Mouse (Mus musculus) kidney, postnatal 10 days (tissue): ENCODE measurements around the gene Tango6.
A peak's percentile ranks its signal among the peaks of the same experiment; 100 is the strongest.

Source experiments
- DNase-seq: peaks from one replicate; pipeline ENCODE4 v3.0.0; 2021; ENCODE audit warnings: mixed read lengths

The Tango6 gene

DNA sequence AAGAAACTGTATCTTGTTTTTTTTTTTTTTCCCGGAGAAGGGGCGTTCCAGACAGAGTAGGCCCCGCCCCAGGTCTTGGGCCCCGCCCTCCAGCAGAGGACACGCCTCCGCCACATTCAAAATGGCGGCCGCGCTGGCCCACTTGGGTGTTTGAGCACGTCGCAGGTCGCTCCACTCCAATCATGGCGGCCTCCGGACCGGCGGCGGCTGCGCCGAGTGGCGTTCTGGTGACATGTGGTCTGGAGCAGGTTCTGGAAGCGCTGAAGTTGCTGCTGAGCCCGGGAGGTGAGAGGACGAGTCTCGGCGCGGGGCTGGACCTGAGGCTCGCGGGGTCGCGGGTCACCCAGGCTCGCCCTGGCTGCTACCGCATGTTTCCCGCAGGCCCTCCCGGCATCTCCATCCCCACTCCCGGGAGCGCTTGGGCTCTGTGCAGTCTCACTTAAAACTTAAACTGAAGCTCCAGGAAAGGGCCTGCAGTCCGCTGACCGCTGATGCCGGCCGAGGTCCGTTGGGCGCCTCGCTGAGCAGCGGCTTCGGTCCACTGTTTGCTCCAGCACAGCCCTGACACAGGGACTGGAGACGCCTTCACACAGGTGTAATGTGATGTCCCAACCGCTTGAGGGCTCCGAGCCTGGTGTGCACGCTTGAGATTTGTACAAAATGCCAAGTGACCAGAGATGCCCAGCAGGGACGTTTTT is at the start of gene Tango6:
TSS of gene Tango6 (plus strand) at position 98 of the 698 bp plus-strand sequence.
- DNase-seq, result peak; percentile 96

DNA sequence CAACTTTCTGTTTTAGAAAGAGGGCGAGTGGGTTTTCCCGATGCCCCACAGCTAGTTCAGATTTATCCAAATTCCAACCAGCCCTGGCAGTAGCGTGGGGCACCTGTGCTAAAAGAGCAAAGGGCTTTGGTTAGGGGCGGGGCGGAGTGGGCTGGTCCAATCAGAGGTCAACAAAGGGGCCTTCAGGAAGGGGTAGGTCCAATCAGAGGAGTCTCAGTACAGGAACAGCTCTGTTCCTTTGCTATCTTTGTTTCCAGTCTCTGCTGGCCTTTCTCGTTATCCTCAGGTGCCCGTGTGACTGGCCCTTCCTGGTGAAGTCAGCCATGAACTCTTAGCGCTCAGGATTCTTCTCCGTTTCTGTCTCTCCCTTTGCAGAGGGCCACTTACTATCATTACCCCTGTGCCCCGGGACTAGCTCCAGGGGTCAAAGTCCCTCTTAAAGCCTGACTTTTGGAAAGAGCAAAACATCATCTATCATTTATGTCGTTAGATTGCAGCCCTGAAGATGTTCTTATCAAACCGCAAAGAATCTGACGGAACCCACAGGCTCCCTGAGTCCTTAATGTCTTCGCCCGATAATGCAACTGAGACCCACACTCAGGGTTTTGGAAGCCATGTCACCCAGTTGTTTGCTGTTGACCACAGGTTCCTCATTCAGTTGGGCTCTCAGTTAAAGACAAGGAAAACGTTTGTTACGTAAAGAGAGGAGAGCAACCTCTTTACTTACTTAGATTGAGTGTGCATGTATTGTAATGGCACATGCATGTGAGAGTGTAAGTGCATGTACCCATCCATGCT is 49.3 kb upstream of the Tango6 start:
- DNase-seq, result peak; percentile 66

DNA sequence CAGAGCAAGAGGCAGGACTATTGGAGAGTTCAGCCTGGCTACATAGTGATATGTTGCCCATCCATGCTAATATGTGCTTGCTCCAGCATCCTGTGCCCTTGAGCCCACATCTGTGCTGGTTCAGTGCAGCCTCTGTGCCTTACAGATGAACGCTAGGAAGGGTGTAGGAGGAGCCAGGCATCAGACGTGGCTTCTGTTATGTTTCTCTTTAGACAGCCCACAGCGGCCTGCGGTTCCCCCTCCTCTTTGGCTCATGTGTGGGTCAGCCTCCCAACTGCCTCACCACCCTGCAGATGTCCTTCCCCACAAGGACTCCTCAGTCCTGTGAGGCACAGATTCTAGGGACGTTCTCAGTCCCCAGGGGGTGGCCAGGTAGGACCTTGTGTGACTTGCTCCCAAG is 47.6 kb upstream of the Tango6 start:
- DNase-seq, result no peak

DNA sequence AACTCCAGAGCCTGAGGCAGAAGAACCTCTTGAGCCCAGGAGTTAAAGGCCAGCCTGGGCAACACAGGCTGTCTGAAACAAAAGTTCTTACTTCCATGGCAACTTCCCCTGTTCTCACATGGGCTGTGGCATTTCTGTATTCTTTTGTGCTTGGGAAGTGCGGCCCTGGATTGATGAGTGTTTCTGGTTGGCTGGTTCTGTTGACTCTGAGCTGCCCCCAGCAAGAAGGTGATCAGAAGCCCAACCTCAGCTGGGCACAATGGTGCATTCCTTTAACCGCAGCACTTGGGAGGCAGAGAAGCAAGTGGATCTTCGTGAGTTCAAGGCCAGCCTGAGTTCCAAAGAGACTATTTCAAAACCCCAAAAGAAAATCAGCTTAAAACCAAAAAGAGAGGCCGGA is 45.4 kb upstream of the Tango6 start:
- DNase-seq, result no peak

DNA sequence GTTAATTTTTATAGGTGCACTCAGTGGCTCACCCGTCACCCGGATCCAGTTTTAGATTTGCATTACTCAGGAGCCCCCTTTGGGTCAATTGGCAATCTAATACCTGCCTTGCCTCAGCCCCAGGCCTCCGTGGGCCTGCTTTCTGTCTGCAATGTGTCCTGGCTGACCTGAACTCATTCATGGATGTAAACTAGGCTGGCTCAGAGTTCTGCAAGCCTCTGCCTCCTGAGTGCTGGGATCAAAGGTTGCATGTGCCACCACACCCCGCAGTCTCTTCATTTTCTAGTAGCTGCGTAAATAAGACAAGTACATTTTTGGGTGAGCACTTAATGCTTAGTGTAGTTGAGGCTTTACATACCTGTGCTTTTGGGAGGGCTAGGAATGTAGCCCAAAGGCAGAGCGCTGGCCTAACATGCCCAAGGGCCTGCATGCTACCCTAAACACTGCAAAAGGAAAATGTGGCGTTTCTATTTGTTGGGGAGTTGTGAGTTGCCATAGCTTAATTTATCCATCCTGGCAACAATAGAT is 44.0 kb upstream of the Tango6 start:
- DNase-seq, result no peak

DNA sequence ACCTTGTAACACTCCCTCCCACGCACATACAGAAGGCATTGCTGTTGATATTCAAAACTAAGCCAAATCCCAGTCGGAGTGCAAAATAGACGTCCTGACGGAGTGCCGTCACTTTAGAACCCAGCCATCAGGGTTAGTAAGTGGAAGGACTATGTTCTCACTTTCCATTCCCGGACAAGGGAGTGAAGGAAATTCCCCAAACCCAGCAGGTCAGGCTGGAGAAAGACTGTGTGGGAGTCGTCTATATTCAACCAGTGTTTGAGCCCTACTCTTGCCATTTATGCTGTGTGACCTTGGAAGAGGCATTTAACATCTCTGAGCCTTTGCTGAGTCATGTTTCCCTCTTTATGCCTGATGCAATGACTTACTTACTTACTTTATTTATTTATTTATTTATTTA is 42.7 kb upstream of the Tango6 start:
- DNase-seq, result no peak

DNA sequence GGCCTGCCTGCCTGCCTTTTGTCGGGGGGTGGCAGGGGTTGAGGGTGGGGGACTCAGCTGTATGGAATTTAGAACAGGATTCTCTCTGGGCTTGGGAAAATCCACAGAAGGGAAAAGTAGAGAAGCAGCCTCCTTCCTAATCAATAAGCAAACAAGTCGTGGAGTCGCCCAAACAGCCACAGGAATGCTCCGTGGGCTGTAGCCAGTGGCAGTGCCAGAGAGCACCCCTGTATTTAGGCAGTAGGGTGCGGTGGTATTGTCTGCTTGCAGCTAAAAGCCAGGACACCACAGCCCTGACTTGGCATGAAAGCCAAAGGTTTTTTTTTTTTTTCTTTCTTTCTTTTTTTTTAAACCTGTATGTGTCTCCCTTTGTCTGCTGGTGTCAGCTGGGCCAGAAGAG is 41.9 kb upstream of the Tango6 start:
- no peak for DNase-seq

DNA sequence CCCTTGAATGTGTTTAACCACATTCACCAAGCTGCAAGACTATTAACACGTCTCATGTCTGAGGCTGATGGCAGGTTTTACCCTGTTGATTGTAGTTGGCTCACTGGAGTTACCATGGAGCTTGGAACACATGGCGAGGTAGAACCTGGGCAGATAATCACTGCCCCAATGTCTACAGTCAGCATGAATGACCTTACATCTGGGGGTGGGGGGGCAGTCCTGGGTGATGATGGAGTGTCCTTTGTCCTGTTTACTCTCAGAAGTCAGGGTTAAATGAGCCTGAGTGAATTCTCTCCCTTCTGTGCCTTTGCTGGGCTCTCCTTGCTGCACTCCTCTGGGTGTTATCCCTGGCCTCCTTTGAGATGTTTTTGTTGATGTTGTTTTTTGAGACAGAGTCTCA is 40.7 kb upstream of the Tango6 start:
- DNase-seq, result no peak

DNA sequence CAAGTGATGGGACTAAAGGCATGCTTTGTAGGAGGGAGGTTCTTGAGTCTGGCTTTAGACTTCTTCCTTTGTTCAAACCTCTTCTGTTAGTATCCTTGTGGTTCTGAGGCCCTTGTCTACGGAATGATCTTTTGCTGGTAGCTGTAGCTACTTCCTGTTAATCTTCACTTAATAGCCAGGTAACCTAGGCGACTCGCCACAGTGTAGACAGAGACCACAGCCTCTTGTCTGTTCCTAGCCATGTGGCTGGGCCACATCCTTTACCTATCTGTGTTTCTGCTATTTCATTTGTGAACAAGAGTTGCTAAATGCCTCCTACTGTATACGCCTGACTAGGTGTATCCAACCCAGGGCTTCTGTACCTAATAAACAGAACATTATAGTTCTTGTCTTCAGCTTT is 39.8 kb upstream of the Tango6 start:
- no peak for DNase-seq

DNA sequence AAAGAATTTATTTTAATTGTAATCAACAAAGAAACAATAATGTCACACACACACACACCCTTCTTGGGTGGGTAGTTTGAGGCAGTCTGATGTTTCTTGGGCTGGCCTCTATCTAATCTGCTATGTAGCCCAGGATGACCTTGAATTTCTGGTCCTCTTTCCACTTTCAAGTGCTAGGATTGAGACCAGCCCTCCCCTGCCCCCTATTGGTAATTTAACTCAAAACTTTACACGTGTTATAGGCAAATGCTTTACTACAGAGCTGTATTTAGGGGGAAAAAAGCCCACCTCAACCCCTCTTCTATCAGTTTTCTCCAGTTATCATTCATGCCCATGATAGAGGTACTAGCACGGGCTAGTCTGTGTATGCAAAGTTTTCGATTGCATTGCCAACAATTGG is 37.9 kb upstream of the Tango6 start:
- DNase-seq, result no peak

DNA sequence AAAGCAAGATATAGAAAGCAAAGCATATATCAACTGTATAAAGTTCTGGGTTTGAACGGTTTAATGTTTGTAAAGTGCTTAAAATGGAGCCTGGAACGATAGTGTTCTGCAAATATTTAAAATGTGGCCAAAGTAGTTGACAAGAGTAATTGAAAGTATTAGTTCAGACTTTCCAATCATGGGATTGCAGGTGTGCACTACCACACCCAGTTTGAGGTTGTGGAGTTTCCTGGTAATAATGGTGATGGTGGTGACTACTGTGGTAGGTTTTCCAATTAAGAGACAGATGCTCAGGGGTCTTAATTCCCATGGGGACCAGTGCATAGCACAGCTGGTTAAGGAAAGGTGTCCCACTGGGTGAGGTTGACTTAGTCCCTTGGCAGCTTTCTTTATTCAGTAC is 36.7 kb upstream of the Tango6 start:
- DNase-seq, result no peak

DNA sequence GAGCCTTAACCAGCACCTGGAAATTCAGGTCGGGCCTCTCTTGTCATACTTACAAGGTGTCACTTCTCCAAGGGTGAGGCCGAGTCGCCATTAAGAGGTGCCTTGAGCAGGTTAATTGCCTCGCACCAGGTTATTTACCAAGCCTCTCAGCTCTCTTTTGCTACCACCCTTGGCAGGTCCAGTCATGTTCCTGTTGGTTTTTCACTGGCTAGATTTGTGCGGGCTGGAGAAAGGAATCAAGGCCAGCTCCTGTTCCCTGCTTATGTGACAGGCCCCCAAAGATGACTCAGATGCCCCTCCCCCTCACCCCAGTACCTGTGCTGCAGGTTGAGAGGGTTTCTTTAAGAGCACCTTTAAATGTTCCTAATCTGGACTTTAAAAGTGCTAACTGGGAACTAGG is 36.1 kb upstream of the Tango6 start:
- no peak for DNase-seq

DNA sequence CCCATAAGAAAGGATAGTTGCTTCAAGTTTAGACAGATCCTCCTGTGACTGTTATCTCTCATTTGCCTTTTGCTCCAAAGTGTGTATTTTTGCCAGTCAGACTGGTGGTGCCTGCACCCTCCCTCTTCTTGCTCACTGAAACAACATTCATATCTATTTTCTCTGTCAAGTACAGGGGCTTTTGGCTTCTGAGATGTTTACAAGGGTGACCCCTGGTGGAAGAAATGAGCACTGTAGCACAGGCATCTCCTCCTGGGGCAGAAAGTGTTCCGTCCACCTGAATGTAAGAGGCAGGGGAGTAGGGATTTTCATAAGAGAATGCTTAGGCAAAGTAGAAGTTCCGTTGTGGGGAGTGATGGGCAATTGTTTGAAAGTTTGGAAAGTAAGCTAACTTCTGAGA is 35.5 kb upstream of the Tango6 start:
- DNase-seq, result peak; percentile 89

DNA sequence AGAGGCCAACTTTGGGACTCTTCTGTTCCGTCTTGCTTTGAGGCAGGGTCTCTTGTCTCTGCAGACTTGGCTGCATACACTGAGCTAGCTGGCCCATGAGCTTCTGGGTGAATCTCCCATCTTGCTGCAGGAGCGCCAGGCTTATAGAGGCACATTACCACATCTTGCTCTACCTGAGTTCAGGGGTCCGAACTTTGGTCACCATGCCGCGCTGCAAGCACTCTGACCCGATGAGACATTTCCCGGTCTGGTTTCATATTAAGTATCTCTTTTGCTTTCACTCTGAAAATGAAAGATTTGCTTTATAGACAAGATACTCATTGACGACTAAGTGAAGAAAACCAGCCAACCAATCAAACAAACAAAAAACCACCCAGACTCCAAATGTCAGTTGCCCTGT is 34.4 kb upstream of the Tango6 start:
- DNase-seq, result no peak

DNA sequence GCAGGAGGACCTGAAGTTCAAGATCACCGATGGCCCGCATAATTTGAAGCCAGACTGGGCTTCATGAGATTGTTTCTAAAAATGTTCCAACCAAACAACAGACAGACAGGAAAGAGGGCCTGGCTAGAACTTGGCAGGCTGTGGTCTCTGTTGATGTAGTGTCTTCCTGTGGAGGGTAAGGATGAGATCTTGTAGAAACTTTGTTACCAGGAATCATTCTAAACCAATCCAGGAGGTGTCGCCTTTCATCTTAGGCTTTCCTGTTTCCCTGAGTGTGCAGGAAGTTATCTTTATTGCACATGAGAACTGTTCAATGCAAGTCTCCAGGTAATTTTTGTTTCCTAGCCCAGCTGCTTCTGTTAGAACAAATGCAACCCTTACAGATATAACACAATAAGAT is 30.9 kb upstream of the Tango6 start:
- no peak for DNase-seq

DNA sequence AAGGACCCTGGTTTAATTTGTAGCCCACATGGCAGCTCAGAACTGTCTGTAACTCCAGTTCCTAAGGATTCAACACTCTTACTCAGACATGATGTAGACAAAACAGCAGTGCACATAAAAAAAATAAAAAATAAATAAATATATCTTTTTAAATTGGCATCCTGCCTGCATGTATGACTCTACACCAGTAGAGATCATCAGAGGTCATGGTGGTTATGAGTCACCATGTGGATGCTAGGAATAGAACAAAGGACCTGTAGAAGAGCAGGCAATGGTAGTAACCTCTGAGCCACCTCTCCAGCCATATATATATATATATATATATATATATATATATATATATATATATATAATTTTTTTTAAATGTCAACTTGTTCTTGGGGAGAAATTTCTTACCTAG is 26.8 kb upstream of the Tango6 start:
- no peak for DNase-seq

DNA sequence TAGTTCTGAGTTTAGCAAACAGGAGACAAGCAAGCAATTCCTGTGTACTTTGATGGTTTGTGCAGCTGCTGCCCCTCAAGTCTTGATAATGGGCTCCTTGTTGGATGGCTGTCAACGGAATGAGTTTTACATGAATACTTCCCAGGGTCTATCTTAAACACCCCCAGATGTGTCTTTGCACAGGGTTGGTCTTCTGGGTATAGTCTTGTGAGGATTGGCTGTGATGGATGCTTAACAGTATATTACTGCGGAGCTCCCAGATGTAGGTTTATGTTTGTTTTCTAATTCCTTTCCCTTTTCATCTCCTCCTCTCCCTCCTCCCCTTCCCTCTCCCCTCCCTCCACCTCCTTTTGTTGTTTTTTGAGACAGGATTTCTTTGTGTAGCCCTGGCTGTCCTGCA is 10.1 kb upstream of the Tango6 start:
- no peak for DNase-seq

DNA sequence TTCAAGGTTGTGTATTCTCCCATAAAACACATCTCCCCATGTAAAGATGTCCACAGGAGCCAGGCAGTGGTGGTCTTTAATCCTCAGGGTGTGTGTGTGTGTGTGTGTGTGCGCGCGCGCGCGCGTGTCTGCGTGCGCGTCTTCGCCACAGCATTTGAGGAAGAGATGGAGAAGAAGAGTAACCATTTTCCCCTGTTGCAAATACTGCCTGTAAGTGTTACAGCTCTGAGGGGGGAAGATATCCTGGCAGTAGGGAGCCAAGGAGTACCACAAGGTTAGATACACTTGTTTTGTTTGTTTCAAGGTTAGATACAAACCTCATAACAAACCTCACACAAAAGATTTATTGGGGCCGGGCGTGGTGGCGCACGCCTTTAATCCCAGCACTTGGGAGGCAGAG is 8.6 kb upstream of the Tango6 start:
- DNase-seq, result no peak

DNA sequence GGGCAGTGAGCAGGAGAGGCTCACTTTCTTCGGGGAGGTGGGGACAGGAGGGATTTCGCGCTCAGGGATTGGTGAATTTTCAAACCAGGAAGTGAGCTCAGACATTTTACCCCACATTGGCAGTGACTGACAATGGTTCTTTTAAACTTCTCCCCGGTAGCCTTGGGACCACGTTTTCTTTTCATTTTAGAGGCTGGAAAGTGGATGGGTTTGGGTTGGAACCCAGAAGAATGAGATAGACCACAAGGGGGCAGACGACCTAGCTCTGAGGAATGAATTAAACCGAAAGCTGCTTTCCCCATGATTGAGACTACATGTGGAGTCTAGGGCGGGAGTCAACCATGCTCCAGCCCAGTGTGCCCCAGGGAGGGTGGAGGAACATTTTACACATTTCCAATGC is 8.0 kb upstream of the Tango6 start:
- DNase-seq, result no peak

DNA sequence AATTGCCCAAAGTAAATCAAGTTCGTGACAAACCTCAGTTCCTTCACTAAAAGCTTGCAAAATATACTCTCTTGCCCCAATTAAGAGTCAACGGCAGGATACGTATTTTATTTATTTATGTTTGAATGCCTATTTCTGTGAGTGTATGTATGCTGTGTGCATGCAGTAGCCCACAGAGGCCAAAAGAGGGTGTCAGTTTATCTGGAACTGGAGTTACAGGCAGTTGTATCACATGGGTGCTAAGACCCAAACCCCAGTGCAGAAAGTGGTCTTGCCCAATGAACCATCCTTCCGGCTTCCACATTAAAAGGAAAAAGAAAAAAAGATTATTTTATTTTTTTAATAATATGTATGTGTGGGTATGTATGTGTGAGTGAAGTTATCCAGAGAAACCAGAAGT is 1.5 kb downstream of the Tango6 start:
- no peak for DNase-seq

DNA sequence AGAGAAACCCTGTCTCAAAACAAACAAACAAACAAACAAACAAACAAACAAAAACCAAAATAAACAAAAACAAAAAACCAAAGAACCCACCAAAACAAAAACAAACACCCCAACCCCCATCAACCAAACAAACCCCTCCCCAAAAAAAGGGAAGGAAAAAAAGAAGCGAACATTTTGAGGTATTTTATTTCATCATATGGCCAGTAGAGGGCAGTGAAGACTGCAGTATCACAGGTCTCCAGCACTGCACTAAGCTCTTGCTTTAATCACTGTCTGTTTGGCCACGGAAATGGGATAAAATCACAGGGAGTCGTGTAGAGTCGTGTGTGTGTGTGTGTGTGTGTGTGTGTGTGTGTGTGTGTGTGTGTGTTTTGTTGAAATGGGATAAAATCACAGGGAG is 4.6 kb downstream of the Tango6 start:
- DNase-seq, result no peak

DNA sequence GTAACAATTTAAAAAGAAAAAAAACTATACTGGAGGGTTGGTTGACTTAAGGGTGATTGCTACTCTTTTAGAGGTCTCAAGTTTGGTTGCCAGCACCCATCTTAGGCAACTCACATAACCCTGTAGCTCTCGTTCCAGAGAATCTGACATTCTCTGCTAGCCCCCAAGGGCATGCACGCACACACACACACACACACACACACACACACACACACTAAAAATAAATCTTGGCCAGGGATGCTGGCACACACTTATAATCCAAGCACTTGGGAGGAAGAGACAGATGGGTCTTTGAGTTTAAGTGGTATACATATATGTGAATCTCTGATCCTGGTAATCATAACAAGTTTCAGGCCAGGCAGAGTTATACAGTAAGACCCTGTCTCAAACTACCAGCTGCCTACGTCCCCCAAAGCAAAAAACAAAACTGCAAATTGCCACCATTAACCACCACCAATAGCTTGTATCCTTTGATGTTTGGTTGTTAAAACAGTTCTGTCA is 14.9 kb downstream of the Tango6 start:
- DNase-seq, result no peak

DNA sequence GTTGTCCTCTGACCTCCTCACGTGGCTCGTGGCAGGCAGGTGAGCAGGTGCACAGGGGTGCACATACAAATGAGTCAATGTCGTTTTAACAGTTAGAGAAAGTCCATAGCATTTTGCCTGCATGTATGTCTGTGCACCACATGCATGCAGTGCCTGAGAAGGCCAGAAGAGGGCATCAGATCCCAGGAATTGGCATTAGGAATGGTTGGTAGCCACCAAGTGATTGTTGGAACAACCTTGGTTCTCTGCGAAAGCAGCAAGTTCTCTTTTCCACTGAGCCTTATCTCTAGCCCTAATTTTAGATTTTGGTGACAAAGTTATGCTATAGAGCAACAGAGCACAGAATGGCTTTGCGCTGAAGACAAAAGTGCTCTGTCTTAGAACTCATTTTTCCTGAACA is 16.7 kb downstream of the Tango6 start:
- DNase-seq, result peak; percentile 87

DNA sequence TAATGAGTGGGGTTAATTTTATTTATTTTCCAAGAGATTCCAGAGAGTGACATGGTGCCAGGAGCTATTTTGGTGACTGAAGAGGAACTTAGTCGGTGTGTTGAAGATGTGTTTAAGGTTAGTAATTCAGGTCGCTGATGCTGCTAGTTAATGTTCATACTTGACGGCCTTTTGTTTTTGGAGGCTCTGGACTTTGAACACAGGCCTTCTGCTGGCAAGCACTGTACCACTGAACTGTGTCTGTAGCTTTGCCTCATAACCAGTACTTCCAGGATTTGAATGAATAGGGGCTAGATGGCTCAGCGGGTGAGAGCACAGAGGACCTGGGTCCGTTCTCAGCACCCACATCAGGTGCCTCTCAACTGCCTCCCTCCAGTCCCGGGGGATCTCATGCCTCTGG is 17.3 kb downstream of the Tango6 start:
- no peak for DNase-seq
